Mouse (Mus musculus): ENCODE results near the gene Stk11ip.
A peak's percentile ranks its signal among the peaks of the same experiment; 100 is the strongest.

Stk11ip gene

DNA sequence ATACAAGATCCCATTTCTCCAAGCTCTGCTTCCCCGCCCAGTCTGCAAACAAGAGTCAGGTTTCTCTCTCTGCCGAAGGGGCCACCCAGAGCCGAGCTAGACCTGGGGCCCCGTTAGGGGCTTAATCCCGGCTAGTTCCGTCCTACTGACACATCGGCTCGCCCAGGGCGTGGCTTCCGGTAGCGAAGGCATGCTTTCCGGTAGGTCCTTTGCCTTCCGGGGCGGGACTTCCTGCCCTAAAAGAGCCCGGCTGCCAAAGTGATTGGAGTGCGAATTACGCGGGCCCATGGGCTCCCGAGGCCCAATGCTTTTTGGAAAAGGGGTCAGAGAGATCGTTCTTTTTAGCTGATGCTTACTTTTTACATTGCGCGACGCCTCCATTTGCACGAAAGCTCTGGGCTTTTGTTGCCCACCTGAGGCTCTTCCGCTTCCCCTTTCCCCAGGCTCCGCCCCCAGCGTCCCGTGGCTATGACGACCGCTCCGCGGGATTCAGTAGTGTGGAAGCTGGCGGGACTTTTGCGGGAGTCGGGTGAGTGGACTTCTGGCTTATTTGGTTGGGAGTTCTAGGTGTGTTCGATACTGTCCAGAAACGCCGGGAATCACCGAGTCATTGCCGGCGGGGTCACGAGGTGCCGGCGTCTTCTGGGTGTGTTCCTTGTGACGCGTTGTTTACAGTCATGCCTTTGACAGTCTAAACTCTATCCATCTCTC lies at the start of gene Stk11ip:
Gene Stk11ip, plus strand, starts transcription at position 209 of the 711 bp plus-strand sequence.
- peak; percentile 86 to 96 for DNase-seq (ENCODE audit: low spot score in 2 of 2)

DNA sequence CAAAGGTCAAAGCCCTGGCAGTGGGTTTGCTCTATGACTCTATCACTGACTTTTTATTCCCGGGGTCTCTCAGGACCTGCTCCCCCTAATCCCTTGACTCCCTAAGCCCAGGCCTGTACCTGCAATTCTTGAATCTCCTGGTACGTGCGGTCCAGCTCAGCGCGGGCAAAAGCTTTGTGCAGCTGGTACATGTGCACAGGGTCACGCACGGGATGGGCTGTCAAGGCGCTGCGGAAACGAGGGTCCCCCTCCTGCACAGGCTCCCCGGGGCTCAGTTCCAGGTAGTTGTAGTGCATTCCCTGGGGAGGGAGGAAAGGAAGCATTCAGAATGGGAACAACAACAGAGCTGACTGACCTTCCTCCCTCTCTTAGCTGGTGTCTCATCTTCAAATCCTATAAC lies 44.9 kb upstream of the Stk11ip start:
- DNase-seq (ENCODE audit: low spot score in 2 of 2): no peak

- peak; percentile 66 to 90 for DNase-seq (ENCODE audit: low spot score in 2 of 2)
Observed at GRCm38 (mm10) chr1:75477264-75477965, 43.9 kb upstream of the Stk11ip start.

DNA sequence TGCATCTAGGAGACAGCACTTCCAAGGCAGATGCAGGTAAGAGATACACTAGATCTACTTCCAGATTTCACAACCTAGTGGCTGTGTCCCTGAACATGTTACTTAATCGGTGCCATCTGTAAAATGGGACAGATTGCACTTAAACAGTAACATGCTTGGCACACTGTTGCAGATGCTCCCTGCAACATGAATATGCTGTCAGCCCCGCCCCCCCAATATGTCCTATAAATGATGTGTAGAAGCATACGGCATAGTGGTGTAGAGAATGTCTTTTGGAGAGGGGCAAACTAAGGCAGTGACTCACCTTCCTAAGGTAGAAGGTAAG lies 43.4 kb upstream of the Stk11ip start:
- DNase-seq (ENCODE audit: low spot score in 2 of 2): no peak

- no peak for DNase-seq (ENCODE audit: low spot score in 2 of 2)
Observed at GRCm38 (mm10) chr1:75478497-75478896, 42.8 kb upstream of the Stk11ip start.

GRCm38 (mm10) chr1:75478916-75479634 lies 42.3 kb upstream of the Stk11ip start, which contains the start of the genes Chpf and Tmem198:
Chpf (minus strand) TSS chr1:75479307.
Tmem198 (plus strand) TSS chr1:75479532.
- peak; percentile 92 to 93 for DNase-seq (ENCODE audit: low spot score in 2 of 2)

GRCm38 (mm10) chr1:75479635-75479989 lies 41.7 kb upstream of the Stk11ip start:
- DNase-seq (ENCODE audit: low spot score in 2 of 2): no peak

DNA sequence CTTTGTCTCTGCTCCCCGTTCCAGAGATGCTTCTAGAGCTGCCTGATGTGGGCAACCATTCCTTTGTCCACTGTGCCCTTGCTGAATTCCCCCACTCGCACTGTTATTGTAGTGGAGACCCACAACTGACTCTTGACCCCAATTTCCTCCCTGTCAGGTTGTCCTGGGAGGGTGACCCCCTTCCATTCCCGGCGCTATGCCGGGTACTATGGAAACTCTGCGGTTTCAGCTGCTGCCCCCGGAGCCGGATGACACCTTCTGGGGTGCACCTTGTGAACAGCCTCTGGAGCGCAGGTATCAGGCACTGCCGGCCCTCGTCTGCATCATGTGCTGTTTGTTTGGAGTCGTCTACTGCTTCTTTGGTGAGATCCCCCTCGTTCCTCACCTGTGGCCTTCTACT lies 41.3 kb upstream of the Stk11ip start:
- no peak for DNase-seq (ENCODE audit: low spot score in 2 of 2)

- DNase-seq (ENCODE audit: low spot score in 2 of 2): no peak
Observed at GRCm38 (mm10) chr1:75480735-75481134, 40.6 kb upstream of the Stk11ip start.

DNA sequence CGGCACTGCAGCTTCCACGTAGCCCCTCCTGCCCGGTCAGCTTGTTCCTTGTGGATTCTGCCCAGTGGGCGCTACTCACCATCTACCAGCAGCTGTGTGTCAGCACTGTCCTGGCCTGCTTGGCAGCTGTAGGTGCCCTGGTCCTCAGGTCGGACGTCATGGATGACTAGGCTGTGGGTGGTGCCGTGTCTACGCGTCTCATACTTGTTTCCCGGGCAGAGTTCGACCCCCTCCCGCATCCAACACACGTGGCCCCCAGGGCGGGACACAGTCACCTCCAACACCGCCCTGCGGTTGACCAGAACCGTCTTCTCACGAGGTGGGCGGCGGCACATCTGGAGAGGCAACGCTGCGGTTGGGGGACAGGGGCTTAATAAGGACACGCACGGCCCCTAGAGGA lies 34.8 kb upstream of the Stk11ip start:
- DNase-seq (ENCODE audit: low spot score in 2 of 2): no peak

GRCm38 (mm10) chr1:75487040-75487404 lies 34.3 kb upstream of the Stk11ip start:
- no peak for DNase-seq (ENCODE audit: low spot score in 2 of 2)

GRCm38 (mm10) chr1:75487405-75488161 lies 33.7 kb upstream of the Stk11ip start:
- DNase-seq (ENCODE audit: low spot score in 2 of 2): peak; percentile 41 to 70

DNA sequence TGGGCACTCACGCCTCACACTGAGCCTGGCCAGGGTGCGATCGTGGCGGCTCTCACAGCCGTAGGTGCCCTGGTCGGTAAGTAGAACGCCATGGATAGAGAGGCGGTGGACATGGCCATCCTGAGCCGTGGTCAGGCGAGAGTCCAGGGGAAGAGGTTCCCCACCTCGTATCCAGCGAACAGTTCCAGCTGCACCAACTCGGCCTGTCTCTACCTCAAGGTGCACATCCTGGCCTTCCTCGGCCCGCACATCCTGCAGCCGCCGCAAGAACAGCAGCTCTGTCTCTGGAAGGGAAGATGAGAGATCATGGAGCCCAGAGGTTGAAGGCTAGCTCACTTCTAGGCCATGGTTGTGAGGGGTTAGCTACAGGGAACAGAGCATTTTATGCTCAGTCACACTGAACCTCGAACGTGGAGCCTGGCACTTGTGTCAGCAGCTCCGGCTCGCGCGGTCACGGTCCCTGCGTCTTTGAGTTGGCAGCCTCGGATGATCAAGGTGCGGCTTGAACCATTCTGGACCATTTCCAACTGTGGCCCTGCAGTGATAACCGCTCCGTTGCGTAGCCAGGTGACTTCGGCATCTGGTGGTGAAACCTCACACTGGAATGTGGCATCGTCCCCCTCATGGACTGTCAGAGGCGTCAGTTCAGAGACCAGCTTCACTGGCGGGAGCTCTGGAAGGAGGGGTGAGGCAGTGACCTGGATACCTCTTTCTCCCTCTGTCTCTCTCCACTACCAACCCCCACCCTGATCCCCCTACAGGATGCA lies 30.4 kb upstream of the Stk11ip start:
- no peak for DNase-seq (ENCODE audit: low spot score in 2 of 2)

- DNase-seq (ENCODE audit: low spot score in 2 of 2): no peak
Observed at GRCm38 (mm10) chr1:75492579-75493170, 28.7 kb upstream of the Stk11ip start.

- no peak for DNase-seq (ENCODE audit: low spot score in 2 of 2)
Observed at GRCm38 (mm10) chr1:75494878-75495548, 26.3 kb upstream of the Stk11ip start.

DNA sequence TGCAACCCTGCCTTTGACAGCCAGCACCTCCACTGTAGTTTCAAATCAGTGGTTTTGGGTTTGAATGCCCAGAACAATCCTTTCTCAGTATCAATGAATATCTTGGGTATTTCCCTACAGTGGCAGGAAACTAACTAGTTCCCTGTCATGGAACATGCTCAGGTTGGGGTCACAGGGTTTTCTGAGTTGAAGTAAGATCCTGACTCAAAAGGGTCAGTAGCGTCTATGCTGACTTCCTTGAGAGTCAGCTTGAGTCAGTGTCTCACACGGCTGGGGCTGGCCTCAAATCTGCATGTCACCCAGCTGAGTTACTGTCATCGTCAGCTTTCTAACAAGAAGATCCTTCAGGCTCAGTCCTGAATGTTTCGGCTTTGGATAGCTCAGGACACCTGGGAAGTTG lies 22.4 kb upstream of the Stk11ip start:
- no peak for DNase-seq (ENCODE audit: low spot score in 2 of 2)

GRCm38 (mm10) chr1:75499441-75499840 lies 21.9 kb upstream of the Stk11ip start:
- no peak for DNase-seq (ENCODE audit: low spot score in 2 of 2)

GRCm38 (mm10) chr1:75501905-75502304 lies 19.4 kb upstream of the Stk11ip start:
- no peak for DNase-seq (ENCODE audit: low spot score in 2 of 2)

- no peak for DNase-seq (ENCODE audit: low spot score in 2 of 2)
Observed at GRCm38 (mm10) chr1:75502945-75503650, 18.2 kb upstream of the Stk11ip start.

DNA sequence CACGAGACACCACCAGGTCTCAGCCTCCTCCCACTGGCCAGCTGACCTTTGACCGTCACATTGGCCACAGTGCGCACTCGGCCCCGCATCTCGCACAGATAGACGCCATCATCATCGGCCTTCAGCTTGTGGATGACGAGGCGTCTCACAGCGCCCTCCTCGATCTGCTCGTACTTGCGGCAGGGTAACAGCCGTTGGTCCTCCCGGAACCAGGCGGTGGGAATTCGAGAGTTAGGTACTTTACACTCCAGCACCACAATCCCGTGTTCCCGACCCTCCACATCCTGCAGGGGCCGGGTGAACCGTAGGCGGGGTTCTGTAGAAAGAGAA lies 17.7 kb upstream of the Stk11ip start:
- DNase-seq (ENCODE audit: low spot score in 2 of 2): no peak

Data from urinary bladder, adult 18-20 months (tissue).